Mouse (Mus musculus): ENCODE results near the gene 9230104L09Rik.

Gene 9230104L09Rik

GRCm38 (mm10) chr2:148864966-148865365 is at the start of gene 9230104L09Rik:
Gene 9230104L09Rik, minus strand, starts transcription at chr2:148865038.
- no peak for DNase-seq (ENCODE audit: low read depth, low spot score)

- peak; percentile 58 for DNase-seq (ENCODE audit: low read depth, low spot score)
Measured at GRCm38 (mm10) chr2:148902286-148902685, 37.4 kb upstream of the 9230104L09Rik start.

- DNase-seq (ENCODE audit: low read depth, low spot score), result peak; percentile 21
Measured at GRCm38 (mm10) chr2:148900305-148900704, 35.5 kb upstream of the 9230104L09Rik start.

GRCm38 (mm10) chr2:148896219-148896618 is 31.4 kb upstream of the 9230104L09Rik start:
- no peak for DNase-seq (ENCODE audit: low read depth, low spot score)

GRCm38 (mm10) chr2:148893107-148893506 is 28.3 kb upstream of the 9230104L09Rik start:
- no peak for DNase-seq (ENCODE audit: low read depth, low spot score)

- peak; percentile 60 for DNase-seq (ENCODE audit: low read depth, low spot score)
Measured at GRCm38 (mm10) chr2:148890021-148890851, 25.4 kb upstream of the 9230104L09Rik start.

- no peak for DNase-seq (ENCODE audit: low read depth, low spot score)
Measured at GRCm38 (mm10) chr2:148889331-148890010, 24.6 kb upstream of the 9230104L09Rik start.

- no peak for DNase-seq (ENCODE audit: low read depth, low spot score)
Measured at GRCm38 (mm10) chr2:148888872-148889271, 24.0 kb upstream of the 9230104L09Rik start.

GRCm38 (mm10) chr2:148884738-148885137 is 19.9 kb upstream of the 9230104L09Rik start:
- peak; percentile 47 for DNase-seq (ENCODE audit: low read depth, low spot score)

- no peak for DNase-seq (ENCODE audit: low read depth, low spot score)
Measured at GRCm38 (mm10) chr2:148879199-148879598, 14.4 kb upstream of the 9230104L09Rik start.

GRCm38 (mm10) chr2:148878641-148879130 is 13.8 kb upstream of the 9230104L09Rik start:
- no peak for DNase-seq (ENCODE audit: low read depth, low spot score)

GRCm38 (mm10) chr2:148877016-148877770 is 12.4 kb upstream of the 9230104L09Rik start:
- DNase-seq (ENCODE audit: low read depth, low spot score), result peak; percentile 57

GRCm38 (mm10) chr2:148875335-148875811 is 10.5 kb upstream of the 9230104L09Rik start, which contains the start of gene Cst3:
Gene Cst3, minus strand, starts transcription at chr2:148875692.
- peak; percentile 93 for DNase-seq (ENCODE audit: low read depth, low spot score)

GRCm38 (mm10) chr2:148874617-148875334 is 9.9 kb upstream of the 9230104L09Rik start:
- DNase-seq (ENCODE audit: low read depth, low spot score), result peak; percentile 60

- no peak for DNase-seq (ENCODE audit: low read depth, low spot score)
Measured at GRCm38 (mm10) chr2:148874224-148874616, 9.4 kb upstream of the 9230104L09Rik start.

GRCm38 (mm10) chr2:148872860-148873259 is 8.0 kb upstream of the 9230104L09Rik start:
- DNase-seq (ENCODE audit: low read depth, low spot score), result peak; percentile 69

- DNase-seq (ENCODE audit: low read depth, low spot score), result no peak
Measured at GRCm38 (mm10) chr2:148870526-148870925, 5.7 kb upstream of the 9230104L09Rik start.

GRCm38 (mm10) chr2:148868959-148869358 is 4.1 kb upstream of the 9230104L09Rik start:
- DNase-seq (ENCODE audit: low read depth, low spot score), result no peak

GRCm38 (mm10) chr2:148861693-148862092 is 3.1 kb downstream of the 9230104L09Rik start:
- DNase-seq (ENCODE audit: low read depth, low spot score), result no peak

- DNase-seq (ENCODE audit: low read depth, low spot score), result peak; percentile 62
Measured at GRCm38 (mm10) chr2:148860993-148861392, 3.8 kb downstream of the 9230104L09Rik start.

GRCm38 (mm10) chr2:148857506-148857905 is 7.3 kb downstream of the 9230104L09Rik start:
- peak; percentile 70 for DNase-seq (ENCODE audit: low read depth, low spot score)

Measured in brain, adult 2 months (tissue).